Mouse (Mus musculus): ENCODE data around the gene Gm17655. TPM values are rescaled to one million over a fixed set of nuclear protein-coding genes. Genes with fewer than 3 reads are reported as not detected.

The Gm17655 gene
- total and polyA plus RNA-seq, 3 experiments = 0.53 to 3.1 (median 0.98) TPM

DNA sequence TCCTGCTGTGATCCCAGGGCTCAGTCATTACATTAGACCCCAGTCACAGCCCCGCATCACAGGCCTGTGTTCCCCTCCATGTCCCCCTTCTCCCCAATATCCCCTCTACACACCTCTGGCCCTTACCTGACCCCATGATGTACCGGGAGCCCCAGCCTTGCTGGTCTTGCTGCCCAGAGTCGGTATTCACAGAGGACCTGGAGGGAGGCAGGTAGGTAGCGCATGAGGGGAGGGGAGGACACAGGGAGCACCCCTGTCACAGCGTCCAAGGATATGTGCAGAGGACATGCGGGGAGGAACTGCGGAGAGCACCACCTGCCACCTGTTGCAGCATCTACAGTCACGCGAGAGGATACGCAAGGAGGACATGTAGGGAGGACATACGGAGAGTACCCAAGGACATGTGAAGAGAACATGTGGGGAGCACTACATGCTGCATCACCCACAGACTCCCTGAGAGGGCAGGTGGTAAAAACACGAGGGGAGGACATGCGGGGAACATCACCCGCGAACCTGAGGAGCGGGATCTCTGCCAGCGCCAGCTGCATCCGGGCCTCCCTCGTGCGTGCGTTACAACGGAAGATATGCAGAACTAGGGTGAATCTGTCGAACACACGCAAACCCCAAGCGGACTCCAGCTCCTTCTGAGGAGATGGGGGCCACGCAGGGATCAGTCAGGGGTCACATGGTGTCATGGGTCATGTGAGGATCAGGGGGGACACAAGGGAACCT lies 34.0 kb upstream of the Gm17655 start:
- no peak for DNase-seq

DNA sequence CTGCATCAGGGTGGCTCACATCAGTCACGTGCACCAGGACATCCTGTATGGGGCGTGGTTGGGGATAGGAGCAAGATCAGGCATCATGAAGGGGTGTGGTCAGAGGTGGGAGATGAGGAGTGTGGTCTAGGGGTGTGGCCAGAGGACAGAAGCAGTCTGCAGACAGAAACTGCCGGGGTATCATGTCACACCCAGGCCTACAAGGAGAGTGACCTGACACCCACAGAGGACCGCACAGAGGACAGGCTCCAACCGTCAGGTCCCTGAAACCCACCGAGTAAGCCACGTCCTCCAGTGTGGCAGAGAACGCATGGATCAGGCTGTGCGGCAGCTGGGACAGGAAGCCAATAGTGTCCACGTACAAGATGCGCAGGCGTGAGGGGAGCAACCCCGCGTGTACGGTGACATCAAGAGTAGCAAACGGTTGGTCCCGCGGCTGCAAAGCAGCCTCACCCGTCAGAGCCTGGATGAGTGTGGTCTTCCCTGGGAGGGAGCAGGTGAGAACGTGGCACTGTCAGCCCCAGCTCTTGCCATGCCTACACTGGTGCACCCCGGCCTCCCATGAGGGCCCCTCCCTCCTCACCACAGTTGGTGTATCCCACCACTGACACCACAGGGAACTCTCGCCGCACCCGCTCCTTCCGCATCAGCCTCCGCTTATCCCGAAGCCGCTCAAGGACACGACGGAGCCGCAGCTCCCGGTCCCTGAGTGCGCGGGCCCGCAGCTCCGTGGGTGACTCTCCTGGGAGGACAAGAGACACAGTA lies 32.5 kb upstream of the Gm17655 start:
- Histone ChIP-seq H3K27me3 (ENCODE audit: control insufficient read depth, insufficient read depth, low read length) (peaks cover 2% of the 10 kb centered on the region; the same call in 1 of the 2 replicates), H3K27ac (no peak overlapping the region), H3K9ac (ENCODE audit: low read depth, low read length) (no peak overlapping the region), H3K4me3 (no peak overlapping the region), H3K4me1 (ENCODE audit: control insufficient read depth, insufficient read depth, low read length) (peaks cover 2% of the 10 kb centered on the region), H3K79me2 (replicated peaks; ENCODE audit: control insufficient read depth, insufficient read depth, low read length) (no peaks in the 10 kb centered on the region), H3K36me3 (ENCODE audit: control insufficient read depth, insufficient read depth, low read length) (no peaks in the 10 kb centered on the region)
- intact Hi-C loops (cut with DNase I) = loop anchor here (10.0 kb wide), 1 partner anchor 180 kb away; the partner anchor contains the start of gene Gm15446
- peak in 1 of 2 experiments; percentile 5 for DNase-seq
- whole genome bisulfite sequencing = 95% methylated on average over 36 of the region's 36 CpGs
- TF ChIP-seq CTCF (IDR thresholded peaks at IDR 0.05) = no peak
- no peak for TF ChIP-seq EP300 (IDR thresholded peaks at IDR 0.05; ENCODE audit: insufficient read depth, low read depth, low read length)
- no peak for TF ChIP-seq POLR2A (IDR thresholded peaks at IDR 0.05; ENCODE audit: insufficient read depth, low read depth, low read length)

More for the DNA sequence above, 34.0 kb upstream of the Gm17655 start:
- TF ChIP-seq POLR2A (IDR thresholded peaks at IDR 0.05; ENCODE audit: insufficient read depth, low read depth, low read length) (no peak), EP300 (IDR thresholded peaks at IDR 0.05; ENCODE audit: insufficient read depth, low read depth, low read length) (no peak), CTCF (IDR thresholded peaks at IDR 0.05) (no peak)
- 93% methylated on average over 26 of the region's 26 CpGs for WGBS
- Histone ChIP-seq H3K27ac (no peak overlapping the region), H3K79me2 (replicated peaks; ENCODE audit: control insufficient read depth, insufficient read depth, low read length) (no peaks in the 10 kb centered on the region), H3K27me3 (ENCODE audit: control insufficient read depth, insufficient read depth, low read length) (peaks cover 2% of the 10 kb centered on the region; the same call in 1 of the 2 replicates), H3K4me3 (no peak overlapping the region), H3K36me3 (ENCODE audit: control insufficient read depth, insufficient read depth, low read length) (no peaks in the 10 kb centered on the region), H3K4me1 (ENCODE audit: control insufficient read depth, insufficient read depth, low read length) (peaks cover 2% of the 10 kb centered on the region; the same call in 1 of the 2 replicates), H3K9ac (ENCODE audit: low read depth, low read length) (no peak overlapping the region)
- intact Hi-C loops (cut with DNase I) = loop anchor here (2.0 to 10.0 kb wide), 2 partner anchors 70 to 182 kb away; partner anchors contain the start of genes Gm15446 and Golga3

DNA sequence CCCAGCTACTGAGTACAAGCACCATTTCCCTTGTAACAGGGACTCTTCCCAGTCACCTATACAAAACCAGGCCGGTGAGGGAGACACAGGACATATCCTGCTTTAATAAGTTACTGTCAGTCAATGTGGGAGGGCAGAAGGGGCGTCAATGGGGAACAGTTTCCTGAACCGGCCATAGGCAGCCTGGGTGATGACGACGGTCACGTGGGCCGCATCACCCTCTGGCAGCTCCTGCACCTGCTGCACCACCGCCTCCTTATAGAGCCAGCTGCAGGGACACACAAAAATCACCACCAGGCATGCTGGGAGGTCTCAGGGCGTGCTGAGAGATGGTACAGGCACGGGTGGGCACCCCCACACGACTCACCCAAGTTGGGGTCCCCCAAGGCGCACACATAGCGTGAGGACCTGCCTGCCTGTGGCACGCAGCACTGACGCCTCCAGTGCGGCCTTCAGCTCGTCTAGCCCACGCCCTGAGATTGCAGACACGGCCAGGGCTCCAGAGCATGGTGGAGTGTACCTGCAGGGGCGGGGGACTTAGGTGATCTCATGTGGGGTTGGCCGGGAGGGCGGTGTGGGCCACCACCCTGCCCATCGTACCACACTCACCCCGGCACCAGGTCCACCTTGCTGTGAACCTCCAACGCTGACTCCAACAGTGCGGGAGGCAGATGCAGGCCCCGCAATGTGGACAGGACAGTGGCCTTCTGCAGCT lies 31.7 kb upstream of the Gm17655 start:
- peaks cover 2% of the 10 kb centered on the region; the same call in 1 of the 2 replicates for H3K27me3 ChIP-seq (ENCODE audit: control insufficient read depth, insufficient read depth, low read length)
- peaks cover 2% of the 10 kb centered on the region for H3K4me1 ChIP-seq (ENCODE audit: control insufficient read depth, insufficient read depth, low read length)
- 94% methylated on average over 27 of the region's 27 CpGs for WGBS
- intact Hi-C loops (cut with DNase I) = loop anchor here (10.0 kb wide), 1 partner anchor 179 kb away; the partner anchor contains the start of gene Gm15446
- no peak overlapping the region for H3K9ac ChIP-seq (ENCODE audit: low read depth, low read length)
- DNase-seq = peak in 1 of 2 experiments; percentile 5
- H3K36me3 ChIP-seq (ENCODE audit: control insufficient read depth, insufficient read depth, low read length) = no peaks in the 10 kb centered on the region
- no peak overlapping the region for H3K4me3 ChIP-seq
- no peaks in the 10 kb centered on the region for H3K79me2 ChIP-seq (replicated peaks; ENCODE audit: control insufficient read depth, insufficient read depth, low read length)
- H3K27ac ChIP-seq = no peak overlapping the region
- no peak for TF ChIP-seq POLR2A (IDR thresholded peaks at IDR 0.05; ENCODE audit: insufficient read depth, low read depth, low read length)
- TF ChIP-seq EP300 (IDR thresholded peaks at IDR 0.05; ENCODE audit: insufficient read depth, low read depth, low read length) = no peak
- no peak for TF ChIP-seq CTCF (IDR thresholded peaks at IDR 0.05)

DNA sequence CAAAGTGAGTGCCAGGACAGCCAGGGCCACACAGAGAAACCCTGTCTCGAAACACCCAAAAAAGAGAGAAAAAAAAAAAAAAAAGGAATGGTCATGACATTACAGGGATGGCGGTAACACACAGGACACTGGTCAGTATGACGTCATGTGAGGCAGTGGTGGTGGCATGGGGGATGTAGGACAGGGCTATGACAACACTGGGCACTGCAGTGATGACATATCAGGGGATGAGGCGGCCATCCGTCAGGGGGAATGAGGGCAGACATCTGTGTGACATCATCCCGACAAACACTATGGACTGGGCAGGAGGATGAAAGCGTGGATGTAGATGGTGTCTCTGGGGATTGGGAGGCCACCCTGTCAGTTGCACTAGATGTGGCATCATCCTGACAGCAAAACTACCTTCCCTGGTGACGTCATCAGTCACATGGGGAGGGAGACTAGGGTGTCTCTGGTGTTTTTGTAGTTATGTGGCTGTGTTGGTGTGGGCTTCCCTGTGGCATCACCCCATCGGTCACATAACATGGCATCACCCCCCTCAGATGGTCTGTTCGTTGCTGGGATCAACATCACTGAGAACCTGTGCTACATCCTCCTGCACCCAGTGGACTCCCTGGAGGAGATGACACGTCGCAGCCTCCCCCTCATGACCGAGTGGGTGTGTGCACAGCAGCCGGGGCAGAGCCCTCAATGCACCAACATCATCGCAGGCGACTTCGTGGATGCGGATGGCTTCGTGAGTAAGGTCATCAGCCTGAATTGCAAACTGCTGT lies 30.7 kb upstream of the Gm17655 start:
- H3K9ac ChIP-seq (ENCODE audit: low read depth, low read length) = no peak overlapping the region
- peaks cover 2% of the 10 kb centered on the region; the same call in 1 of the 2 replicates for H3K27me3 ChIP-seq (ENCODE audit: control insufficient read depth, insufficient read depth, low read length)
- no peak overlapping the region for H3K27ac ChIP-seq
- H3K79me2 ChIP-seq (replicated peaks; ENCODE audit: control insufficient read depth, insufficient read depth, low read length) = no peaks in the 10 kb centered on the region
- 89% methylated on average over 19 of the region's 19 CpGs for WGBS
- DNase-seq = peak in 1 of 2 experiments; percentile 2
- TF ChIP-seq CTCF (IDR thresholded peaks at IDR 0.05) = no peak
- TF ChIP-seq EP300 (IDR thresholded peaks at IDR 0.05; ENCODE audit: insufficient read depth, low read depth, low read length) = no peak
- TF ChIP-seq POLR2A (IDR thresholded peaks at IDR 0.05; ENCODE audit: insufficient read depth, low read depth, low read length) = no peak
- peaks cover 2% of the 10 kb centered on the region for H3K4me1 ChIP-seq (ENCODE audit: control insufficient read depth, insufficient read depth, low read length)
- intact Hi-C loops (cut with DNase I) = loop anchor here (10.0 kb wide), 1 partner anchor 178 kb away; the partner anchor contains the start of gene Gm15446
- H3K36me3 ChIP-seq (ENCODE audit: control insufficient read depth, insufficient read depth, low read length) = no peaks in the 10 kb centered on the region
- no peak overlapping the region for H3K4me3 ChIP-seq

DNA sequence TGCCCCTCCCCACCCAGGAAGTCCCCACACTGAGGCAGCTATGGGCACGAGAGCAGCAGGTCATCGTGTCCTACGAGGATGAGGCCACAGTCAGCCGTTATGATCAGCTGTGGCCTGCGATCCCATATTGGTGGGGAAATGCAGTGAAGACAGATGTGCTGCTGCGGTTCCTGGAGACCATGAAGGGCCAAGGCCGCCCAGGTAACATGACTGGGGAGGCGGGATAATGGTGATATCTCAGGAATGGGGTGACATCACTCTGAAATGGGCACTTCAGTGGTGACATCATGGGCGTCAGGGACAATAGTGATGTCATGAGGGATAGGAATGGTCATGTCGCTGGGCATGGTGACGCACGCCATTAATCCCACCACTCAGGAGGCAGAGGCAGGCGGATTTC lies 30.1 kb upstream of the Gm17655 start:
- intact Hi-C loops (cut with DNase I) = loop anchor here (10.0 kb wide), 1 partner anchor 178 kb away; the partner anchor contains the start of gene Gm15446

More for the DNA sequence above, 30.1 kb upstream of the Gm17655 start:
- Histone ChIP-seq H3K4me1 (ENCODE audit: control insufficient read depth, insufficient read depth, low read length) (peaks cover 2% of the 10 kb centered on the region), H3K27me3 (ENCODE audit: control insufficient read depth, insufficient read depth, low read length) (peaks cover 2% of the 10 kb centered on the region; the same call in 1 of the 2 replicates), H3K9ac (ENCODE audit: low read depth, low read length) (no peak overlapping the region), H3K4me3 (no peak overlapping the region), H3K36me3 (ENCODE audit: control insufficient read depth, insufficient read depth, low read length) (no peaks in the 10 kb centered on the region), H3K27ac (no peak overlapping the region), H3K79me2 (replicated peaks; ENCODE audit: control insufficient read depth, insufficient read depth, low read length) (no peaks in the 10 kb centered on the region)
- DNase-seq = no peak
- TF ChIP-seq EP300 (IDR thresholded peaks at IDR 0.05; ENCODE audit: insufficient read depth, low read depth, low read length) = no peak
- TF ChIP-seq POLR2A (IDR thresholded peaks at IDR 0.05; ENCODE audit: insufficient read depth, low read depth, low read length) = no peak
- no peak for TF ChIP-seq CTCF (IDR thresholded peaks at IDR 0.05)
- WGBS = 86% methylated on average over 13 of the region's 13 CpGs

Measured in heart, adult 2 months (tissue).